Mouse (Mus musculus): ENCODE measurements at regions not wholly inside any gene's neighbourhood (a gene's known extent, or its start where the extent isn't known, plus 50 kb on each side); places are given as distances from the start of the nearest gene placed in this dataset.
A peak's percentile ranks its signal among the peaks of the same experiment; 100 is the strongest.

GRCm38 (mm10) chr1:35754170-35754569 lies 314.0 kb upstream of the Hs6st1 start:
- no peak overlapping the region for H3K27ac ChIP-seq (ENCODE audit: insufficient read depth, low read depth, low read length)
- TF ChIP-seq CTCF (conservative IDR thresholded peaks at IDR 0.05; ENCODE audit: insufficient read depth, insufficient read length, low read depth, low read length) (no peak), POLR2A (IDR thresholded peaks at IDR 0.05; ENCODE audit: low read depth, low read length) (no peak)
- H3K4me3 ChIP-seq (ENCODE audit: insufficient read depth, low read depth, low read length): no peak overlapping the region
- H3K27me3 ChIP-seq (replicated peaks; ENCODE audit: control insufficient read depth, insufficient read depth, low read length): no peaks in the 10 kb centered on the region
- H3K4me1 ChIP-seq (ENCODE audit: control insufficient read depth, insufficient read depth, low read length): no peaks in the 10 kb centered on the region
- H3K36me3 ChIP-seq (ENCODE audit: control insufficient read depth, insufficient read depth, low read length): no peaks in the 10 kb centered on the region
- peak; percentile 3 for DNase-seq
- 46% methylated on average over 11 of the region's 11 CpGs for WGBS

DNA sequence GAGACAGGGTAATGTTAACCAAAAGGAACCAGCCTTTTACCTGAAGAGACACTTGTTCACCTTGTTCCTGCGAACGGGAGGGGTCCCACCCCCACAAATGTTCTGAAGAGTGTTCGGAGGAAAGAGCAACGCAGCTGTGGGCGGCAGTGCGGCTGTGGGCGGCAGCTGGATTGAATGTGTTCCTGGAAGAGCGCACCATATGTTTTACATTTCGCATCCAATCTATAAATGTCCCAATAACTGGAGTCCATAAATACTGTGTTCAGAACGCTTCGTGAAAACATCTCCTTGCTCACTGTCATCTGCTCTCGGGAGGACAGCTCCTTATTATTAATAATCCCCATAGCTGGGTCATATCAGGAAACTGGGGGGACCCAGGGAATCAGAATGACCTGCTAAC lies 309.2 kb upstream of the Hs6st1 start:
- Histone ChIP-seq H3K36me3 (ENCODE audit: control insufficient read depth, insufficient read depth, low read length) (no peaks in the 10 kb centered on the region), H3K27me3 (replicated peaks; ENCODE audit: control insufficient read depth, insufficient read depth, low read length) (no peaks in the 10 kb centered on the region), H3K4me3 (ENCODE audit: insufficient read depth, low read depth, low read length) (no peak overlapping the region), H3K4me1 (ENCODE audit: control insufficient read depth, insufficient read depth, low read length) (no peaks in the 10 kb centered on the region), H3K27ac (ENCODE audit: insufficient read depth, low read depth, low read length) (no peak overlapping the region)
- DNase-seq: no peak
- TF ChIP-seq POLR2A (IDR thresholded peaks at IDR 0.05; ENCODE audit: low read depth, low read length): no peak
- 83% methylated on average over 12 of the region's 12 CpGs for WGBS

GRCm38 (mm10) chr1:35759600-35759999 lies 308.6 kb upstream of the Hs6st1 start:
- no peak for TF ChIP-seq POLR2A (IDR thresholded peaks at IDR 0.05; ENCODE audit: low read depth, low read length)
- TF ChIP-seq CTCF (conservative IDR thresholded peaks at IDR 0.05; ENCODE audit: insufficient read depth, insufficient read length, low read depth, low read length): no peak
- WGBS: 72% methylated on average over 4 of the region's 4 CpGs
- no peak for DNase-seq

GRCm38 (mm10) chr1:35763051-35763450 lies 305.1 kb upstream of the Hs6st1 start:
- DNase-seq: no peak
- no peak overlapping the region for H3K27ac ChIP-seq (ENCODE audit: insufficient read depth, low read depth, low read length)
- no peaks in the 10 kb centered on the region for H3K27me3 ChIP-seq (replicated peaks; ENCODE audit: control insufficient read depth, insufficient read depth, low read length)
- WGBS: 89% methylated on average over 9 of the region's 9 CpGs
- no peaks in the 10 kb centered on the region for H3K4me1 ChIP-seq (ENCODE audit: control insufficient read depth, insufficient read depth, low read length)
- no peaks in the 10 kb centered on the region for H3K36me3 ChIP-seq (ENCODE audit: control insufficient read depth, insufficient read depth, low read length)
- TF ChIP-seq POLR2A (IDR thresholded peaks at IDR 0.05; ENCODE audit: low read depth, low read length) (no peak), CTCF (conservative IDR thresholded peaks at IDR 0.05; ENCODE audit: insufficient read depth, insufficient read length, low read depth, low read length) (no peak)
- H3K4me3 ChIP-seq (ENCODE audit: insufficient read depth, low read depth, low read length): no peak overlapping the region

More at GRCm38 (mm10) chr1:35759600-35759999, 308.6 kb upstream of the Hs6st1 start:
- Histone ChIP-seq H3K27ac (ENCODE audit: insufficient read depth, low read depth, low read length) (no peak overlapping the region), H3K36me3 (ENCODE audit: control insufficient read depth, insufficient read depth, low read length) (no peaks in the 10 kb centered on the region), H3K27me3 (replicated peaks; ENCODE audit: control insufficient read depth, insufficient read depth, low read length) (no peaks in the 10 kb centered on the region), H3K4me3 (ENCODE audit: insufficient read depth, low read depth, low read length) (no peak overlapping the region), H3K4me1 (ENCODE audit: control insufficient read depth, insufficient read depth, low read length) (no peaks in the 10 kb centered on the region)

- H3K27me3 ChIP-seq (replicated peaks; ENCODE audit: control insufficient read depth, insufficient read depth, low read length): no peaks in the 10 kb centered on the region
- H3K27ac ChIP-seq (ENCODE audit: insufficient read depth, low read depth, low read length): no peak overlapping the region
- 81% methylated on average over 10 of the region's 10 CpGs for WGBS
- no peaks in the 10 kb centered on the region for H3K36me3 ChIP-seq (ENCODE audit: control insufficient read depth, insufficient read depth, low read length)
- DNase-seq: no peak
- no peaks in the 10 kb centered on the region for H3K4me1 ChIP-seq (ENCODE audit: control insufficient read depth, insufficient read depth, low read length)
- TF ChIP-seq POLR2A (IDR thresholded peaks at IDR 0.05; ENCODE audit: low read depth, low read length) (no peak), CTCF (conservative IDR thresholded peaks at IDR 0.05; ENCODE audit: insufficient read depth, insufficient read length, low read depth, low read length) (no peak)
- H3K4me3 ChIP-seq (ENCODE audit: insufficient read depth, low read depth, low read length): no peak overlapping the region
Observed at GRCm38 (mm10) chr1:35763456-35763855, 304.7 kb upstream of the Hs6st1 start.

- H3K4me3 ChIP-seq (ENCODE audit: insufficient read depth, low read depth, low read length): no peak overlapping the region
- 84% methylated on average over 1 of the region's 1 CpGs for WGBS
- no peaks in the 10 kb centered on the region for H3K27me3 ChIP-seq (replicated peaks; ENCODE audit: control insufficient read depth, insufficient read depth, low read length)
- no peaks in the 10 kb centered on the region for H3K4me1 ChIP-seq (ENCODE audit: control insufficient read depth, insufficient read depth, low read length)
- DNase-seq: no peak
- no peaks in the 10 kb centered on the region for H3K36me3 ChIP-seq (ENCODE audit: control insufficient read depth, insufficient read depth, low read length)
- no peak overlapping the region for H3K27ac ChIP-seq (ENCODE audit: insufficient read depth, low read depth, low read length)
- TF ChIP-seq POLR2A (IDR thresholded peaks at IDR 0.05; ENCODE audit: low read depth, low read length) (no peak), CTCF (conservative IDR thresholded peaks at IDR 0.05; ENCODE audit: insufficient read depth, insufficient read length, low read depth, low read length) (no peak)
Observed at GRCm38 (mm10) chr1:35764068-35764467, 304.1 kb upstream of the Hs6st1 start.

- DNase-seq: no peak
- WGBS: 93% methylated on average over 4 of the region's 4 CpGs
Observed at GRCm38 (mm10) chr1:35765692-35766091, 302.5 kb upstream of the Hs6st1 start.

DNA sequence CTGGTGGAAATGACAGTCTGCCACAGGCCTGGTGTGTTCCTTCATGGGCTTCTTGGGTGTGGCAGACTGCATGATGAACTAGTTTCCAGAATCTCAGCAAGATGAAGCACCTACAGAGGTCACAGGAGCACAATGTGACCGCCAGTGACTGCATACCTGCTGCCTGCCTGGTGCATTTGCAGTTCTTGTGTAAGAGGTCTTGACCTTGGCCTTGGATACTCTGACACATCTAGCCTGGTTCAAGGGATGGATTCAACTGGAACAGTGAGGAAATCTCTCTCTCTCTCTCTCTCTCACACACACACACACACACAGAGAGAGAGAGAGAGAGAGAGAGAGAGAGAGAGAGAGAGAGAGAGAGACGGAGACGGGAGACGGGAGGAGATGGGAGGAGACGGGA lies 301.9 kb upstream of the Hs6st1 start:
- H3K27me3 ChIP-seq (replicated peaks; ENCODE audit: control insufficient read depth, insufficient read depth, low read length): no peaks in the 10 kb centered on the region
- DNase-seq: no peak
- no peak overlapping the region for H3K27ac ChIP-seq (ENCODE audit: insufficient read depth, low read depth, low read length)
- no peaks in the 10 kb centered on the region for H3K4me1 ChIP-seq (ENCODE audit: control insufficient read depth, insufficient read depth, low read length)
- TF ChIP-seq POLR2A (IDR thresholded peaks at IDR 0.05; ENCODE audit: low read depth, low read length): no peak
- TF ChIP-seq CTCF (conservative IDR thresholded peaks at IDR 0.05; ENCODE audit: insufficient read depth, insufficient read length, low read depth, low read length): no peak
- no peak overlapping the region for H3K4me3 ChIP-seq (ENCODE audit: insufficient read depth, low read depth, low read length)
- no peaks in the 10 kb centered on the region for H3K36me3 ChIP-seq (ENCODE audit: control insufficient read depth, insufficient read depth, low read length)
- WGBS: 85% methylated on average over 5 of the region's 5 CpGs

More at GRCm38 (mm10) chr1:35765692-35766091, 302.5 kb upstream of the Hs6st1 start:
- no peaks in the 10 kb centered on the region for H3K27me3 ChIP-seq (replicated peaks; ENCODE audit: control insufficient read depth, insufficient read depth, low read length)
- H3K4me3 ChIP-seq (ENCODE audit: insufficient read depth, low read depth, low read length): no peak overlapping the region
- H3K36me3 ChIP-seq (ENCODE audit: control insufficient read depth, insufficient read depth, low read length): no peaks in the 10 kb centered on the region
- no peaks in the 10 kb centered on the region for H3K4me1 ChIP-seq (ENCODE audit: control insufficient read depth, insufficient read depth, low read length)
- TF ChIP-seq CTCF (conservative IDR thresholded peaks at IDR 0.05; ENCODE audit: insufficient read depth, insufficient read length, low read depth, low read length) (no peak), POLR2A (IDR thresholded peaks at IDR 0.05; ENCODE audit: low read depth, low read length) (no peak)
- no peak overlapping the region for H3K27ac ChIP-seq (ENCODE audit: insufficient read depth, low read depth, low read length)

Measured in kidney, adult 2 months (tissue).